Mouse (Mus musculus) G1E-ER4 (cell line): ENCODE data around the gene Mgme1. TPM values are rescaled to one million over a fixed set of nuclear protein-coding genes. Genes with fewer than 3 reads are reported as not detected.

ENCODE experiments used
- GATA1 ChIP-seq: IDR thresholded peaks from one replicate; pipeline ENCODE4 v1.8.0; 2012; ENCODE audit warnings: low read length, inconsistent platforms
- polyA plus RNA-seq: library from polyadenylated mRNA; stranded (reverse); fragments of >175 nt; gene quantifications from 2 replicates; pipeline ENCODE4 v1.2.3, GENCODE M21; 2012

Mgme1 gene
- polyA plus RNA-seq, 1 experiment, result 1.6 TPM

DNA sequence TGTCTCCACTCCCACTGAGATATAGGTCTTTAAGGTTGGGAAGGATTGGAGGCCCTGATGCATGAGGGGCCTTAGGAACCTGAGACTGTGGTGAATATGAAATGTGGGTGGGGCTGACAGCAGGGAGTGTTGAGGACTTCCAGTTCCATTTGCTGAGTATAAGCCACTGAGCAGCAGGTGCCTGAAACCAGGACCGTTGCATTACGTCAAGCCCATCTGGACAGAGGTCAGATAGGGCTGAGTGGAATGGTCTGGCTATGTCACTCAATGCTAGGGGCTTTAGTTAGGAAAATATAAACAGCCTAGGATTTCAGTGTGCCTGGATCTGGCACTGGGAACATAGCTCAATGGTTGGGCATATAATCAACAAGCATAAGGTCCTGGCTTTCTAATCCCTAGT lies 24.2 kb upstream of the Mgme1 start:
- no peak for TF ChIP-seq GATA1

DNA sequence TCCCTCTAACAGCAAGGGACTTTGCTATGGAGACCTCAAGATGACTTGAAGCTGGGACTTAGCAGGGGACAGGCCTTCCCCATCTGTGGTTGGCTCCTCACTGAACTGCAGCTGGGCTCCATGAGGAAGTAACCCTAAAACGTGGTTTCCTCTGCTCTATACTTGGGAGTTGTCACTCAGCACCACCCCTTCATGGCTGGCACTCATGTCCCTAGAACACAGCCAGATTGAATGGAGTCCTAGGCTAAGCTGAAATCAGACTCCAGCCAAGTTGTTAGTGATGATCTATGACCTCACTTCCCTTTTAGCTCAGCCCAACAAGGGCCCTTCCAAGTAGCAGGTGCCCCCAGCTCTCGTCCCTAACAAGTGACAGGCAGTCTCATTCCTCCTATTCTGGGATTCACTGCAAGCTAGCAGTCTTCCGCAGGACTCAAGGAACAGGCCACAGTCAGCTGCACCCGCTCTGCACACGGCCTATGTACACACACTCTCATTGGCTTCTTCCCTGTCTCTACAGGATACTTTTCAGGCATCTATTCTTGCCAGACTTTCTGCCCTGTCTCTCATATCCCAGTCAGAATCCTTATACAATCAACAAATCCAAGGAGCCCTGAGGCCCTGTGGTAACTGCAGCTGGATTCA lies 23.0 kb upstream of the Mgme1 start:
- no peak for TF ChIP-seq GATA1

DNA sequence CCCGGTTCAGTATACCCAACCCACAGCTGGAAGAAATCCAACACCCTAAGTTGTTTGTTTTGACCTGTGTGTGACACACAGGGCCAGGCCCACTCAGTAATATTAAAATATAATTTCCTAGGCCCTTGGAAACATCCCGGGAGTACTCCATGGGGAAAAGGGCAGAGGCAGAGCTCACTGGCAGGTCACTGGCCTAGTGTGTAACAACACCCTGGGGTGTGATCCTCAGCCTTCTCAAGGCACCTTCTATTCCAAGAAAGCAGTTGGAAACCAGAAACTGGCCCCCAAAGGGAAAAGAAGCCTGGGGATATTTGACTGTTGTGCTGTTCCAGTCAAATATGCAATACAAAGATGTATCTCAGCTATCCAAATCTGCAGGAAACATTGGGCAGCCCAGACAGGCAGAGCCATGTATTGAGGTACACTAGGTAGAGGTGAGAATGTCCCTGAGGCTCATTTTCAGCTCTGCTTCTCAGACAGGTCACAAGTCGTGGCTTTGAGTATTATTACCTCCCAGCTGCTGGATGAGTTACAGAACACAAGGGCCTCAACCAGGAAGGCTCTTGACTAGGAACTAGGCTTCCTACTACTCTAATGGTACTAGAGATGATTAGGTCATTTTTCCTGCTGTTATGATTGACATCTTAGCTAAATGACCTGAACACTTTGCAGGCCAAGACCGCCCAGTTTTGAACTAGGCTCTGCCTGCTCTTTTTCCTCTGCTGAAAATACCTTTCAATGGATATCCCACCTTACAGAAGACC lies 21.7 kb upstream of the Mgme1 start:
- no peak for TF ChIP-seq GATA1

DNA sequence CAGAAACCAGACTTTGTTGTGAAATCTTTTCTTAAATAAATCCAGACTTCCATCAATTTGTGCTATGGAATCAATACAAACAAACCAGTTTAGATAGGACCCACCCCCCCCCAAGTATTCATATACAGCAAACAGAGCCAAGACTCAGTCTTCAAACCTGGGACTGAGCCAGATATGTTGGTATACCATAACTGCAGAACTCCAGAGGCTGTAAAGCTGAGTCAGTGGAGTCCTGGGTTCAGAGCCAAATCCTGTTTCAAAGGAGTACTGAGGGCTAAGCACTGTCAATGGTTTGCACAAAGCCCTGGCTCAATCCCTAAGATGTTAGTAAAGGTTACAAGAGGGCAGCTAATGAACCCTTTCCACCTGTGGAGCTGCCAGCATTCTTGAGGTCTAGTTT lies 20.4 kb upstream of the Mgme1 start:
- no peak for TF ChIP-seq GATA1

DNA sequence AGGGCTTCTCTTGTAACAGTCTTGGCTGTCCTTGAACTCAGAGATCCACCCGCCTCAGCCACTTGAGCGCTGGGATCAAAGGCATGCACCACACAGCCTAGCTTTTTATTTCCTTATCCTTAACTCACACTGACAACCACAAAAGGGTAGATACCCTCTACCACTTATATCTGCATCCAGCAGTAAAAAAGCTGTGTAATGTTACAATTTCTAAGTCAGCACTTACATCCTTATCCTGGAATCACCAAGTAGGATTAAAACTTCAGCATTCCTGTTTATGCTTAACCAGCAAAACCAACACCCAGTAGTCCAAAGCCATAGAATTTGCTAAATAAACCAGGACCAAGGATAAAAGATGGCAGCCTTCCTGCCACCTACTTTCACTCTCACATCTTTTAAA lies 7.6 kb upstream of the Mgme1 start:
- no peak for TF ChIP-seq GATA1

DNA sequence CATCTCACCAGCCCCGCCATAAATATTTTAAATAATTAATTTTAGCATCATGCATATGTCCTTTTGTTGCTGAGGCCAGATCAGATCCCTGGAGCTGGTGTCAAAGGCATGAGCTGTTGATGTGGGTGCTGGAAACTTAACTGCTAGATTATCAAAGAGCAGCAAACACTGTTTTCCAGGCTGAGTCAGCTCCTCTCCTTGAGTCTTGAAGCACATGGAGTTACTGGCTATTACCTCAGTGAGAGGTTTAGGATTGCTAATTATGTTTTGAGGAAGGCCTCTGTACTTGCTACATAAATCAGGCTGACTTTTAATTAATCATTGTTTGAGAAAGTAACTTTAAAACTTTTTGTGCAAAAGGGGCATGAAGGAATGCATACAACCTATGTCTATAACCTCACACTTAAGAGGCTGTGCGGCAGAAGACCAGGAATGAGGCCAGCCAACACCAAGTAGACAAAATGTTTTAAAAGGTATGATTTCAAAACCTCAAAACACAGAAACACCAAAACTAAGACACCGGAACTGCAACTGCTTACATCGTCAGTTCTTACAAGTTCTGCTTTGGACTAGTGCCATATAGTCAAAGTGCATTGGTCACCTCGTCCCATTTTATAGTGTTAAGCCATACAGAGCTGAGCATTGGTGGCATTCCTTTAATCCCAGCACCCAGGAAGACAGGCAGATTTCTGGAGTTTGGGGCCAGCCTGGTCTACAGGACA lies 5.9 kb upstream of the Mgme1 start:
- TF ChIP-seq GATA1, result no peak

DNA sequence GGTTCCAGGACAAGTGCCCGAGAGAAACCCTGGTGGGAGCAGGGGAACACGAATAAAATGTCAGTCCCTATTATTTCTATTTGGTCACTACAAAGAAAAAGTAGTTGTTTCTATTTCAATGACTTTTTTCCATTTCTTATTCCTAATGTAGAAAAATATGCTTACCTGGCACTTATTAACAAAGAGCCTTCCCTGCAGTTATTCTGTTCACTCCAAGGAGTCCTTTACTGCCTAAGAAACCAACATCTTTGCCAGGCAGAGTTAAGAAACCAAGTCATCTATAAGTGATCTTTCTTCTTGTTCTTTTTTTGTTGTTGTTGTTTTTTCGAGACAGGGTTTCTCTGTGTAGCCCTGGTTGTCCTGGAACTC lies 5.4 kb upstream of the Mgme1 start:
- TF ChIP-seq GATA1, result no peak

DNA sequence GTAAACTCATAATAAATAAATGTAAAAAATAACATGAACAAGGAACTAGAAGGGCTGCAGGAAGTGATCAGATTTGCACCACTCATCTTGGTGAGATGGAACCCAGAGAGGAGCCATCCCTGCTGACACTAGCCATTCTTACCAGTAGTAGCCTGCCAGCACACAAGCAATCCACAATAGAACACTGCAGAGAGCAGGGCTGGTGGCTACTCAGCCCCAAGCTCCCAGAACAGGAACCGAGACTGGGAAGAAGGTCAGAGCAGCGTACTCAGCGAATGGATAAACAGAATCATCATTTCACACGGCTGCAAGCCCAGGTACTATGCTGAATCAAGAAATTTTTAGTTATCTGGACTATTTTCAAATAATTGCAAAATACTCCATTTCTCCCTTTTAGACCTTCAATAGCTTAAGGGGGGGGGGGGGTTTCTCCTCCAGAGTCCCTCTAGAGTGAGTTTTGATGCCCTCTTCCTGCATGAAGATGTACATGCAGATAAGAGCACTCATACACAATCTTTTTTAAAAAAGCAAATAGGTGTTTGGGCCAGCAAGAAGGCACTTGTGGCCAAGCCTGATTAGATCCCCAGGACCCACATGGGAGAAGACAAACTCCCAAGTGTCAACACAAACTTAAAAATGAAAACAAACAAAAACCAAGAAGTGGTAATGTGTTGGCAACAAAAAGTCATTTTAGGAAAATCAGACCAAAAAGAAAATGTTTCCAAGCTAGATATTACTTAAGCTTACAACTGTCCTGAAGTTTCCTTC lies 4.4 kb upstream of the Mgme1 start:
- TF ChIP-seq GATA1, result no peak

DNA sequence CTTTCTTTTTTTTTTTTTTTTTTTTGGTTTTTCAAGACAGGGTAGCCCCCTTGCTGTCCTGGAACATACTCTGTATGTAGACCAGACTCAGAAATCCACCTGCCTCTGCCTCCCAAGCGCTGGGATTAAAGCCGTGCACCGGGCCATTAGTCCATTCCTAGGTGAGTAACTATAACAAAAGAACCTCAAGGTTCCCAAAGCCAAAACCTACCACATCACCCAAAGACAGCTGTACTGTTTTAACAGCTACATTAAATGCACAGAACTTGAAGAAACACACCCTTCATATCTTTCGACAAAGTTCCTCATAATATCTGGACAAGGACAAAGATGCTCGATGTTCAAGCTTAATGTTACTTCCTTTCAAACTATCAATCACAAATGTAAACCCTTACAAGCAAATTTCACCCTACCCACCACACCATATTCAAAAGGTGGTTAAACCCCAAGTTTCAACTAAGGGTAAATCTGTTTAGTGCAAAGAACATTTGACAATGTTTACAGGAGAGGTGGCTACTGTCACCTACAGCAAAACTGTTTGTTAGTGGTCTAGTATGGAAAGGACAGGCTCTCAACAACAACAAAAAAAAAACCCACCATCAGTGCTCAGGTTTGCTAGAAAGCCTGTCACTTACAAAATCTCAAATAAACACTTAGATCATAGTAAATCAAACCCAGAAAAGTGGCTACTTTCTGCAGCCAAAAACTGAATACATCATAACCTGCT lies 3.3 kb upstream of the Mgme1 start:
- no peak for TF ChIP-seq GATA1

DNA sequence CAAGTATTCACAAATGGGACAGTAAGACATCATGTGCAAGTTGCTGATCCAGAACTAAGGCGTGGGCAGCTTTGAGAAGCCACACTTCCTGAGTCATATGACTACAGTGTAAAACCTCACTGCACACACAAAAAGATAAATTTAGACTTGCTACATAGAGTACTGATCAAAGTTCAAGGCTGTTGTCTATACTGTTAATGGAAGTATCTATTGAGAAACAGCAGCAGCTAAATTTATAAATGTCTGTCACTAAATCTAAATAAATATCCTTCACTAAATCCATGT lies 2.8 kb upstream of the Mgme1 start:
- TF ChIP-seq GATA1, result no peak

DNA sequence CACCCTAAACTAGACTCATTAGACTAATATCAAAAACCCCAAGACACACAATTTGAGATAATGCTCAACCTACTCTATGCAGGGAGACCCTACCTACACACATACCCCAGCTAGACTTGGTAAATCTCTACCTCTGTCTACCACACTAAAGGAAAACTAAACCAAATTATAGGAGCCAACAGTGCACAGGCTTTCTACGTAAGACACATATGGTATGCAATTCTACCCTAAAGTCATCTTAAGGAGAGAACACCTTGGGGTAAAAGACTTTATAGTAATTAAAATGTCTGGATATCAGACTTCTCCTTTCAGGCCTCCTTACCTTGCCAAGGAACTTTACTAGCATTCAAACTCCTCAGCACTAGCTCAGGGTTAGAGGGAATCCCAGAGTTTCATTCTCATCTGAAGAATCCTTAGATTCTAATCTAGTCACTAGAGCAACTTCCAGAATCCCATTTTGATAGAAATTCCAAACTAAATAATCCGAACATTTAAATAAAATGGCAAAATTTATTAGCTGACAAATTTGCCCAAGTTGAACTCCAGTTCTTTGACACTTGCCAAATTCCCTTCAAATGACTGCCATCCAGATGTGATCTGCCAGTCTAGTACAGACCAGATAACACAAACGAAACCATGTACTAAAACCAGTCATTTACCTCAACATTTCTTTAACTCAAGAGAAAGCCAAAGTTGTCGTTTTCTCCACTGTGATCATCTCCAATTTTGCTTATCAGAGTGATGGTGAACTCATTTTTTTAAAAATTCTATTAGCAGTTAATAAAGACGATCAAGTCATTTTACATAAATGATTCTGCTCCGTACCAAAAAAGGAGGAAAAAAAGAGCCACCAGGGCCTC lies 1.8 kb upstream of the Mgme1 start:
- no peak for TF ChIP-seq GATA1

DNA sequence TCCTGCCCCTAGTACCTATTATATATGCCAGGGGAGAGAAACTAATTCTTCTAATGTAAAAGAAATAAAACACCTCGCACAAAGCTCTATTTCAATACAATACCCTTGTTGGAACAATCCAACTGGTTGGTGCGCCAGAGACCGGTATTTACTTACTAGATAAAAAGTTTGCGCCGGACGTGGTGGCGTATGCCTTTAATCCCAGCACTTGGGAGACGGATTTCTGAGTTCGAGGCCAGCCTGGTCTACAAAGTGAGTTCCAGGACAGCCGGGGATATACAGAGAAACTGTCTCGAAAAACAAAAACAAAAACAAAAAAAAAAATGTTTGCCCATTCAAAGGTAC lies 1.2 kb upstream of the Mgme1 start:
- no peak for TF ChIP-seq GATA1

DNA sequence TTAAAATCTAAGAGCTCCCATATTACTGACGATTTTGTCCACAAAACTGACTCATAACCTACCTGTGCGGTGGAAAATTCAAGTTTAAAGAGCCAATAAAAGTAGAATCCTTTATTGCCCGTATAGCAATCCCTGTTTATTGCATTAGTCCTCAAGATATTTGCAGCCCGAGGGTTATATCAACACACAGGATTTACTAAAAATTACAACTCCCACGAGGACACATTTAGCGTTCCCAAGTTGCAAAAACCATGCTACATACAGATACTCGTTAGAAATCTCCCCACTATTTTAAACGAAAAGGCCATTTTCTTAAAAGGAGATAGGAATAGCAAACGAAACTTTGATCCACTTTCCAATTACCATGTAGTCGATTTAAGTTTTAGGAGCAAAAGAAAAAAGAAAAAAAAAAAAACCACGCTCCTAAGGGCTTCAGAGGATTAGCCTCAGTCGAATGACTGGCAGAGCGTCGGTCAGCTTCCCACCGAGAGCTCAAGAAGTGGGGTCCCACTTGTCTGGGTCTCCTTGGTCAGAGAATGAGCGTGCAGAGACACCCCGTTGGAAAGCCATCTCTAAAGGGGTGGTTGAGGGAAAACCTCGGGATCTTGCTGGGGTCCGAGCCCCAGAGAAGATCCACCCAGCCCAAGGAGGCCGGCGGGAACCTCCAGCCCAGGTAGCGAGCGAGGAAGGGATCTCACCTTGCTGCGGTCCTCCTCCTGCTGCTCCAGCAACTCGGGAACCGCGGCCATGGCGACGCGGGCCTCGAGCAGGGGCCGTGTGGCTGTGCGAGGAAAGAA lies 586 bp upstream of the Mgme1 start:
- TF ChIP-seq GATA1, result no peak

DNA sequence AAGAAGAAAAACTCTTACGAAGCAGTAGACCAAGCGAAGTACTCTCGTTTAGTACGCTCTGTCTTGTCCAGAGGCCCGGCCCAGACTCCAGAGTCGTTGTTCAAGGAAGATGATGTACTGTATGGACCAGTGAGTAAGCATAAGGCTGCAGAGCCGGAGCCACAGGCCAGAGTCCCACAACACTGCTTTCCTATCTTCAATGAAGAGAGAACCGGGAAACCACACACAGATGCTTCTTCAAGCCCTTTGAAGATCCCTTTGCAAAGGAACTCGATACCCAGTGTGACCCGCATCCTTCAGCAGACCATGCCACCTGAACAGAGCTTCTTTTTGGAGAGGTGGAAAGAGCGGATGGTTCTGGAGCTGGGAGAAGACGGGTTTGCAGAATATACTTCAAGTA lies 1.6 kb downstream of the Mgme1 start:
- no peak for TF ChIP-seq GATA1

DNA sequence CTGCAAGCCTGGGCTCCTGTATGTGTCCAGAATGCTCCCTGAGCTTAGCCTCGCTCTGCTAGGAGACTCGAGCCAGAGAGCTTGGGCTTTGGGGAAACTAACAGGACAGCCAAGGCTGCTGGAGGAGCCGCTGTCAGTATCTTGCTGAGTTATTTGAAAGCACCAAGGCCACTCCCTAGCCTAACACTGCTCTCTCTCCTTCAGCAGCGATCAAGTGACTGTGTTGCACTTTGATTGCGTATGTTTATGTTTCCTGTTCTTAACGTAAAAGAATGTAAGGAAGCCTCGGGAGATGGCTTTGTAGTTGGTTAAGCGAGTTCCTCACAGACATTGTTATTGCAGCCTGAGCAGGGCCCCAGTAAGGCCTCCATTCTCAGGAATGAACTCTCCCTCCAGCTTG lies 4.3 kb downstream of the Mgme1 start:
- TF ChIP-seq GATA1, result no peak
